9 mouse cellular contexts compared by ENCODE assay signal in genomic region chr9:66135967-66136366, GRCm38 (mm10). TPM values are rescaled to one million over a fixed set of nuclear protein-coding genes. Genes with fewer than 3 reads are reported as not detected.
DNase-seq lines count a peak whose midpoint lies in the region; ATAC-seq and TF ChIP-seq lines count a peak whose summit lies in the region.
"Had no signal": no experiment of that assay in that cellular context is flagged by ENCODE, and none has a peak within 500 bp of the region (broad histone marks: within the 10 kb centered on the region; RNA-seq: fewer than 3 reads in every experiment).

No protein-coding gene starts in this region.

- H3K27ac ChIP-seq in intestine, postnatal 0 days (ENCODE audit: low read depth, low read length), result no peak overlapping the region
- H3K27ac ChIP-seq in intestine, embryonic 15.5 days, result no peak overlapping the region
- H3K27ac ChIP-seq: liver, embryonic 13.5 days had no signal

- H3K4me1 ChIP-seq in intestine, postnatal 0 days (replicated peaks; ENCODE audit: control insufficient read depth, insufficient read depth, low read length), result no peaks in the 10 kb centered on the region
- no peaks in the 10 kb centered on the region for H3K4me1 ChIP-seq in intestine, embryonic 15.5 days (replicated peaks)
- H3K4me1 ChIP-seq: liver, embryonic 13.5 days had no signal

- peaks cover 71% of the 10 kb centered on the region for H3K36me3 ChIP-seq in intestine, postnatal 0 days (ENCODE audit: control insufficient read depth, insufficient read depth)
- peaks cover 27% of the 10 kb centered on the region for H3K36me3 ChIP-seq in intestine, embryonic 15.5 days
- peaks cover 57% of the 10 kb centered on the region for H3K36me3 ChIP-seq in C2C12 (ENCODE audit: control insufficient read depth, insufficient read depth)

- no peak overlapping the region for H3ac ChIP-seq in C2C12 (ENCODE audit: control insufficient read depth, insufficient read length, low read depth)

- ATAC-seq in intestine, postnatal 0 days, result no peak
- no peak for ATAC-seq in intestine, embryonic 15.5 days
- peak; percentile 77 for ATAC-seq in megakaryocyte progenitor cell, adult 5-6 weeks (replicated peaks; ENCODE audit: poor library complexity)

- no peaks in the 10 kb centered on the region for H3K9me3 ChIP-seq in intestine, postnatal 0 days (ENCODE audit: control insufficient read depth)
- H3K9me3 ChIP-seq in intestine, embryonic 15.5 days, result no peaks in the 10 kb centered on the region
- H3K9me3 ChIP-seq: liver, embryonic 13.5 days had no signal

- peak; percentile 31 for DNase-seq in NIH3T3 (ENCODE audit: low read depth)
- DNase-seq in gastrocnemius, postnatal 4 days (ENCODE audit: low spot score in 2 of 2), result no peak
- no peak for DNase-seq in frontal cortex, postnatal 25 days (ENCODE audit: low spot score in 2 of 2)
- DNase-seq in adrenal gland, adult 2 months, result no peak
- DNase-seq: liver, embryonic 13.5 days had no signal

- H3K79me3 ChIP-seq in C2C12 (ENCODE audit: low read depth), result no peaks in the 10 kb centered on the region

- no peak overlapping the region for H3K4me3 ChIP-seq in intestine, postnatal 0 days (ENCODE audit: low read depth, low read length)
- no peak overlapping the region for H3K4me3 ChIP-seq in intestine, embryonic 15.5 days (replicated peaks)
- no peak overlapping the region for H3K4me3 ChIP-seq in C2C12 (ENCODE audit: insufficient read depth, poor library complexity, severe bottlenecking)
- H3K4me3 ChIP-seq: liver, embryonic 13.5 days had no signal

- no peaks in the 10 kb centered on the region for H3K79me2 ChIP-seq in C2C12 (ENCODE audit: control insufficient read depth, insufficient read depth)

- H3K9ac ChIP-seq in intestine, postnatal 0 days (ENCODE audit: low read depth, low read length), result no peak overlapping the region
- H3K9ac ChIP-seq in intestine, embryonic 15.5 days, result no peak overlapping the region
- H3K9ac ChIP-seq: liver, embryonic 13.5 days had no signal

- no peaks in the 10 kb centered on the region for H3K27me3 ChIP-seq in intestine, postnatal 0 days (replicated peaks; ENCODE audit: control insufficient read depth, insufficient read depth, low read length)
- H3K27me3 ChIP-seq in intestine, embryonic 15.5 days (replicated peaks), result no peaks in the 10 kb centered on the region
- no peaks in the 10 kb centered on the region for H3K27me3 ChIP-seq in C2C12 (ENCODE audit: control insufficient read depth, insufficient read depth, insufficient read length)
- H3K27me3 ChIP-seq: liver, embryonic 13.5 days had no signal

- TF ChIP-seq CTCF in intestine, postnatal 0 days (IDR thresholded peaks at IDR 0.05; ENCODE audit: low read depth), result peak; percentile 73
- peak; percentile 24 for TF ChIP-seq CTCF in C2C12 (IDR thresholded peaks at IDR 0.05; ENCODE audit: control insufficient read depth, insufficient read depth, insufficient read length)

- H3K4me2 ChIP-seq in intestine, postnatal 0 days (replicated peaks; ENCODE audit: low read depth), result no peak overlapping the region
- no peak overlapping the region for H3K4me2 ChIP-seq in intestine, embryonic 15.5 days (replicated peaks)
- H3K4me2 ChIP-seq: liver, embryonic 13.5 days had no signal

- WGBS in intestine, postnatal 0 days, result 45% methylated on average over 4 of the region's 4 CpGs
- 52% methylated on average over 4 of the region's 4 CpGs for WGBS in intestine, embryonic 15.5 days

TF ChIP-seq in C2C12, 6 proteins besides CTCF, POLR2A, EP300 and RAD21:
- TF ChIP-seq MAX (IDR thresholded peaks at IDR 0.05) (no peak), MYOG (IDR thresholded peaks at IDR 0.05; ENCODE audit: control insufficient read depth, extremely low read depth, insufficient read length) (no peak), CEBPB (IDR thresholded peaks at IDR 0.05; ENCODE audit: low read depth) (no peak), MYOD1 (IDR thresholded peaks at IDR 0.05; ENCODE audit: control insufficient read depth, insufficient read length, low read depth) (no peak), FOSL1 (IDR thresholded peaks at IDR 0.05; ENCODE audit: insufficient read depth, low read length, poor library complexity, severe bottlenecking) (no peak), USF1 (IDR thresholded peaks at IDR 0.05; ENCODE audit: low read depth) (peak; percentile 67)
TF ChIP-seq in C2C12: peak in this region for 1.

RNA-seq across cellular contexts. Expression of gene Ciao2a, which starts 9.6 kb away (rescaled TPM):
- 201 and 207 TPM in 2 replicates for polyA plus RNA-seq in intestine, postnatal 0 days (2015; fragmentation: Nextera tagmentation; extraction: Ambion mirVana)
- 215 and 218 TPM in 2 replicates for polyA plus RNA-seq in intestine, embryonic 15.5 days (2015; fragmentation: Nextera tagmentation; extraction: Ambion mirVana)
- 39.7 TPM for polyA plus RNA-seq in C2C12 (2012; fragmentation: generic; extraction: Trizol)
- 306 and 323 TPM in 2 replicates for total RNA-seq in megakaryocyte progenitor cell, adult 5-6 weeks (2015)
- 166 and 204 TPM in 2 replicates for total RNA-seq in megakaryocyte progenitor cell, adult 5-6 weeks (2017)
- total RNA-seq in gastrocnemius, postnatal 4 days (2021), result 10 to 100 TPM; 50.4 to 57.5 TPM
- 10 to 100 TPM; 74.9 to 80.0 TPM for total RNA-seq in adrenal gland, adult 2 months (2021)
- 4.9 and 5.2 TPM in 2 replicates for polyA plus RNA-seq in adrenal gland, adult 2 months (2012; rRNA removed)

RNA-seq across cellular contexts. Expression of gene Snx1, which starts 9.6 kb away (rescaled TPM):
- polyA plus RNA-seq in intestine, postnatal 0 days (2015; fragmentation: Nextera tagmentation; extraction: Ambion mirVana), result 122 and 133 TPM in 2 replicates
- 137 and 144 TPM in 2 replicates for polyA plus RNA-seq in intestine, embryonic 15.5 days (2015; fragmentation: Nextera tagmentation; extraction: Ambion mirVana)
- 69.9 TPM for polyA plus RNA-seq in C2C12 (2012; fragmentation: generic; extraction: Trizol)
- 54.4 and 54.8 TPM in 2 replicates for total RNA-seq in megakaryocyte progenitor cell, adult 5-6 weeks (2015)
- 104 and 107 TPM in 2 replicates for total RNA-seq in megakaryocyte progenitor cell, adult 5-6 weeks (2017)
- total RNA-seq in gastrocnemius, postnatal 4 days (2021), result 10 to 100 TPM; 71.9 to 77.6 TPM
- total RNA-seq in adrenal gland, adult 2 months (2021), result 100 to 1,000 TPM; 112 to 118 TPM
- polyA plus RNA-seq in adrenal gland, adult 2 months (2012; rRNA removed), result 58.9 and 59.7 TPM in 2 replicates

RNA-seq across cellular contexts. Expression of gene Dapk2, which starts 22.1 kb away (rescaled TPM):
- polyA plus RNA-seq in intestine, postnatal 0 days (2015; fragmentation: Nextera tagmentation; extraction: Ambion mirVana), result 14.7 and 16.9 TPM in 2 replicates
- polyA plus RNA-seq in intestine, embryonic 15.5 days (2015; fragmentation: Nextera tagmentation; extraction: Ambion mirVana), result 6.0 and 7.2 TPM in 2 replicates
- 22.8 TPM for polyA plus RNA-seq in C2C12 (2012; fragmentation: generic; extraction: Trizol)
- total RNA-seq in megakaryocyte progenitor cell, adult 5-6 weeks (2015), result 0.84 and 0.90 TPM in 2 replicates
- total RNA-seq in megakaryocyte progenitor cell, adult 5-6 weeks (2017), result 0.83 and 2.5 TPM in 2 replicates
- 10 to 100 TPM; 10.2 to 12.3 TPM for total RNA-seq in gastrocnemius, postnatal 4 days (2021)
- 1 to 10 TPM; 4.5 to 9.7 TPM for total RNA-seq in adrenal gland, adult 2 months (2021)
- polyA plus RNA-seq in adrenal gland, adult 2 months (2012; rRNA removed), result 1.4 and 3.0 TPM in 2 replicates
